Mouse (Mus musculus): ENCODE results near the gene Abhd11. TPM values are rescaled to one million over a fixed set of nuclear protein-coding genes. Genes with fewer than 3 reads are reported as not detected.
A peak's percentile ranks its signal among the peaks of the same experiment; 100 is the strongest.
"Not testable (repeated sequence)": the region's sequence is repeated elsewhere in the genome, so short reads cannot be mapped to it uniquely, and the experiment has no call there.

Gene Abhd11
- 10 to 100 TPM; 45.4 to 55.3 TPM for total RNA-seq (2021)
- long read RNA-seq, experiment 1, transcript Abhd11-201 (6 exons, 1,493 nt), result major isoform, 55 of 74 reads
- long read RNA-seq, experiment 1, transcript Abhd11-206 (5 exons, 1,473 nt), result minor isoform, 9 of 74 reads
- long read RNA-seq, experiment 1, partial matches to known transcripts, result 4 of 74 reads
- long read RNA-seq, experiment 1, other reads (novel, unspliced or antisense), result 5 of 74 reads
- long read RNA-seq, experiment 2, transcript Abhd11-201 (6 exons, 1,493 nt), result major isoform, 20 of 28 reads
- long read RNA-seq, experiment 2, partial matches to known transcripts, result 2 of 28 reads
- long read RNA-seq, experiment 2, other reads (novel, unspliced or antisense), result 2 of 28 reads

GRCm38 (mm10) chr5:135008671-135009589, at the start of gene Abhd11:
TSS of gene Abhd11 (plus strand) at chr5:135009152.
- DNase-seq, result peak; percentile 98 to 99

DNA sequence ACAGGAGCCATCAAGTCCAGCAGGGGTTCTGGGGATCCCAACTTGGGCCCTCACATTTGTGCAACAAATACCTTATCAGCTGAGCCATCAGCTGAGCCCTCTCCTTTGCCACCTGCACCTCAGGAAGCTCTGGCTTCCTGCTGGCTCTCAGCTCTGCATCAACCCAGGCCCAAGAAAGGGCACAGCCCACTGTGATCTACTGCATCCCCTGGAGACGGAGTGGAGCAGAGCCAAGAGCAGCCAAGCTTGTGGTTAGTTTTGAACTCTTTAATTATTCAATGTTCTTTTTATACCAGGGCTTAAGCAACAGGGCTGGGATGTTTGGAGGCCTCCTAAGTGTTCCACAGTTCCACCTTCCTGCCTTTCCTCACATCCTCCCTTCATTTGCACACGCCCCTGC, 48.5 kb upstream of the Abhd11 start:
- no peak for DNase-seq

GRCm38 (mm10) chr5:134961519-134961918, 47.4 kb upstream of the Abhd11 start:
- peak in 1 of 2 experiments; percentile 30 for DNase-seq

DNA sequence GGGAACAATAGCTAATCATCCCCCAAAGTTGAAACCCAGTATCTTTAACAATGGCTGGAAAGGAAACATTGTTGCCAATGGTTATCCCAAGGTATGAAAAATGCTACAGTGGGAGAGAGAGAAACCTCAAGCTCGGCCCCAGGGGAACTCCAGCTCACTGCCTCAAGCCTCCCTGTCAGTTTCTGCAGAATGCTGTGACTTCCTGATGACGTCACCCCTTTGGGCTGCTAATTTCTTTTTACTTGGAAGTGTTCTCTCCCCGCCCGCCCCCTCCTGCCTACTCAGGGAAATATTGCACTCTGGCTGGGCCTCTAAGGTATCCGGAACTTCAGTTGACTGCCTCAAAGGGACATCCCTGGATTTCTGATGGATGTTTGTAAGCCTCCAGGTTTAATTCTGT, 45.4 kb upstream of the Abhd11 start:
- DNase-seq, result no peak

GRCm38 (mm10) chr5:134964655-134965054, 44.3 kb upstream of the Abhd11 start:
- DNase-seq, result not testable (repeated sequence)

DNA sequence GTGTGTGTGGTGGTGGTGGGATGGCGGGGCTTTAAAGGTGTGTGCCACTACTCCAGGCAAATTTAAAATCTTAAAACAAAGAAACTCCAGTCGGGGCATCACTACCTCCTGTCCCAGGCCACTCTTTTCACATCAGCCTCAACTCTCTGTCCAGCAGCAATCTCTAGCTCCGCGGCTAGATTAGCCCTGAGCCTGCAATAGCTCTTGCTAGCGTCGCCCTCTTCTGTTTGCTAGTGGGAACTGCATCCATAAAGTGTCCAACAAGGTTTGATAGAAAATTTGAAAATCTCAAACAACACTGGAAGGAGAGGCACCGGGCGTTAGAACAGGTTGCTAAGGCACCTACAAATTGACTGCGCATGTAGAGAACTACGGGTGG, 43.5 kb upstream of the Abhd11 start:
- DNase-seq, result peak; percentile 73 to 75

DNA sequence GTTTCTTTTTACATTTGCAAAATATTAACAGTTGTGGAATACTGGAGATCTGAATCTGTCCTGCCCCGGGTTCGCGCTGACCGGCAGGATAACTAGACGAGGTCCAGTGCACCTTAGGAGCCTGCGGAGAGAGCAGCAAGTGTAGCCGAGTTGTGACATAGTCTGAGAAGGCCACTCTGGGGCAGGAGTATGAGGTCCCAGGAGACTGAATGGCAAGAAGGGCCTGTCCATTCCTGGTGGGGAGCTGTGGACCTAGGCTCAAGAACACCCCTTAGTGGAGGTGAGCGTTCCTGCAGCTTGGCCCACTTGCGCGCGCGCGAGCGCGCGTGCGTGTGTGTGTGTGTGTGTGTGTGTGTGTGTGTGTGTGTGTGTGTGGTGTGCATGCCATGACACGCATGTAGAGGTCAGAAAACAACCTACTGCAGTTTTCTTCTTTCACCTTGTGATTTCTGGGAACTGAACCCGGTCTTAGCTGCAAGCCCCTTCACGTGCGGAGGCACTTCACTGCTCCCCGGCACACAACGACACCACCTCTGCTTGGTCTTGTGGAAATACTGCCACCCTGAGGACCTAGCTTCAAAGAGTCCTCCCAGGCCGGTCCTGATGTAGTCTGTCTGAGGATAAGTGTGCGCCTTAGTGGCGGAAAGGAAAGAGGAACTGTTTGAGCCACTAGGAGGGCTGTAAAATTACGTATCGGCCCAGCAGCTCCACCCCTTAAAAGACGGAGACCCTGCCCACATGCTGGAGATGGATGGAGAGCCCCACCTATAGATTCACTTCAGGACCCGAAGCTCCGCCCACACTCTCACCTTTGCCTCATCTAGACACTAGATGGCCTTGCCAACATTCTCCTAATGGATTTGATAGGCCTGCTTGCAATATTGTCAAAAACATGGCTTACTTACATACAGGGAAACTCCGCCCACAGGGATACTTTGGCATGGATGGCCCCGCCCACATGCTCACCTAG, 42.8 kb upstream of the Abhd11 start:
- DNase-seq, result peak; percentile 37 to 61

DNA sequence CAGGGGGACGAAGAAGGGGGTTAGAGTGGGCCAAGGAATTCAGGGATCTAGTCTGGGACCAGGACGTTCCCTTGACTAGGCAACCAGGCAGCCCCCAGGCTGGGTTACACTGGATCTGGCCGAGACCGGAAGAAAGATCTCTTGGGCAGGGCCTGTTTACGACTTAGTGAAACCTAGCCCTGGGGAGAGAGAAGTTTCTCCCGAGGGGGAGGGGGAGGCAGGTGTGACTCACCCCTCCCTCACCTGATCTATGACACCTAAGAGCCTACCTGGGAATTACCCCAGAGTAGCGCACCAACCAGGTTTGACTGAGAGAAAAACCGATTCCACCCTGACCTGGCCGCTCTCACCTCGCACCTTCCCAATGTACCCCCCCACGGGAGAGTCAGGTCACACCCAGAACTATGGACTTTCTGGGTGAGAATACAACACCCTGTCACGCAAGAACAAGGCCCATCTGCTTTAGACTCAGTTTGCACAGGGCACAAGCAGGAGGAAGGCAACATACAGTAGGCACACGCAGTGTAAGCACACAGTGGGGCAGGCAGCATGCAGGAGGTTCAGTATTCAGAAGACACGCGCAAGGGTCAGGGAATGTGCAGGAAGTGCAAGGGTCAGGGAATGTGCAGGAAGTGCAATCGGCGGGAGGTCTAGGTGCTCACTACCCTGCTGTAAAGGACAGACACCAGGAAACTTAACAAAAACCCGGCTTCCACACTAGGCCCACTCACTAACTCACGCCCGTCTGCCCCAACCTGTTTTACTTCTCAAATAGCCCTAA, 41.6 kb upstream of the Abhd11 start:
- DNase-seq, result no peak

DNA sequence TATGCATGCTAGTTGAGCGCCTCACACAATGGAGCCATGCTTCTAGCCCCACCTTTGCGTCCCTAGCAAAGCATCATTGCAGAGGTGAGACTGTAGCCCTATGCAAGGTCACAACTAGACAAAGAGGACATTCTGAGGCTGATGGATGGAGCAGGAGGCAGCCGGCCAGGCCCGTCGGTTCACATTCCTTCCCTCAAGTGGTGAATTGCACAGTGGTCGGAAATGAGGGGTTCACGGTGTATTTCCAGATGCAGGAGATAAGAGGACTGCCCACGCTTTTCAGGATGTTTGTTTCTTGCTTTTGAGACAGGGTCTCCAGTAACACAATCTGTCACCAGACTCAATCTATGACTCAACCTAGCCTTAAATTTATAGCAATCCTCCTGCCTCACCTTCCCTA, 38.3 kb upstream of the Abhd11 start:
- no peak for DNase-seq

DNA sequence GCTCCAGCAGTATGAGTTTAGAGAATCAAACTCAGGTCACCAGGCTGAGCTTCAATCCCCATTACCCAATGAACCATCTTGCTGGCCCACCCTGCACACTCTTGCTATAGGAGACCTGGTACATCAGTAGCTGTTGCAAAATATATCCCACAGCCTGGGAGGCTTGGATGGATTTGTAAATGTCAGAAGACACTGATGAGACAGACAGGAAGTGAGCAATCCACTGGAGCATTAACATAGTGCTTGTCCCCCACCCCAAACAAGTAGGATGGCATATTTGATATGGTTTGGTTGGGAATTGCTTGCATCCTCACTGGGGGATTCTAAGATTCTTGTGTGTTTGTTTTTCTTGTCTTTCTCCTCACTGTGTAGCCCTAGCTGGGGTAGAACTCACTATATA, 35.9 kb upstream of the Abhd11 start:
- no peak for DNase-seq

GRCm38 (mm10) chr5:134973526-134973925, 35.4 kb upstream of the Abhd11 start:
- no peak for DNase-seq

DNA sequence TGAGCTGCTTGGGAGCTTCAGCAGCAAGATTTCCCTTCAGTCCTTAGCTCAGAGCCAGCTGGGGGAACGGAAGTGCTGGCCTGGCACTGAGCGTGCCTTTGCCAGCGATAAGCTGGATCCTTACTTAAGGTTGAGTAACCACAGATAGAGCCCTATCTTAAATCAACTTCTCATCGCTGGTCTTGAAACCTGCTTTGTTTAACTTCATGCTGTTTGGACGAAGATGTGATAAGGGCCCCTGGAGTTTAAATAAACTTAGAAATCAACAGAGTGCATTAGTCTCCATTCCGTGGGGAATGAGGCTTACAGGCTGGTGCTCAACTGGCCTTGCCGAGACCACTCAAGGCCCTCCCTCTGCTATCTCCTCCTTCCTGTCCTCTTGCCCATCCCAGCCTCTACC, 34.7 kb upstream of the Abhd11 start:
- no peak for DNase-seq

DNA sequence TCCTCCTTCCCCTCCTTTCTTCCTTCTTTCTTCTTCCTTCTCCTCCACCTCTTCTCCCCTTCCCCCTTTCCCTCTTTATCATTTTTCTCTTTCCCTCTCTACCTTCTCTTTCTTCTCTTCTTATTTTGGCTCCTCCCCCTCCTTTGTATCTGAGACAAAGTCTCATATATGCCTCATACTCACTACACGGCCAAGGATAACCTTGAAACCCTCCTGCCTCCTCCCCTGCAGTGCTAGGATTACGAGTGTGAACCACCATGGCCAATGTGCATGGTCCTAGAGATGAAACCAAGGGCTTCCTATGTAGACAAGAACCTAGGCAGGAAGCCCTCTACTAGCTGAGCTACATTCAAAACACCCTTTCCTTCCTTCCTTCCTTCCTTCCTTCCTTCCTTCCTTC, 34.0 kb upstream of the Abhd11 start:
- DNase-seq, result no peak

DNA sequence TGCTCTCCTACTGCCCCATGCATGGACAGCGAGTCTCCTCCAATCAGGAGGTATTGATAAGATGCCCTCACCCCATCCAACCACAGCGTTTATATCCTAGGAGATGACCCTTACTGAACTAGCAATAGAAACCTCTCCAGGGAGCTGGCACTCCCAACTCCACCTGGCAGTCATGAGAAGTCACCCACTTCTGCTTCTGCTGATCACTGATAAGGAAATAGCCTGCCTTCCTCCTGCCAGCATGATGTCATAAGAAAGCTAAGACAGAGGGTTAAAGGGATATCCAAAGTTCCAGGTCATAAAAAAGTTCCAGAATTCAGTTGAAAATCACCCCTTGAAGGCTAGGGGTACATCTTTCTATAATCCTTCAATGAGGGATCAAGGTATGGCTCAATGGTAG, 32.8 kb upstream of the Abhd11 start:
- DNase-seq, result no peak

DNA sequence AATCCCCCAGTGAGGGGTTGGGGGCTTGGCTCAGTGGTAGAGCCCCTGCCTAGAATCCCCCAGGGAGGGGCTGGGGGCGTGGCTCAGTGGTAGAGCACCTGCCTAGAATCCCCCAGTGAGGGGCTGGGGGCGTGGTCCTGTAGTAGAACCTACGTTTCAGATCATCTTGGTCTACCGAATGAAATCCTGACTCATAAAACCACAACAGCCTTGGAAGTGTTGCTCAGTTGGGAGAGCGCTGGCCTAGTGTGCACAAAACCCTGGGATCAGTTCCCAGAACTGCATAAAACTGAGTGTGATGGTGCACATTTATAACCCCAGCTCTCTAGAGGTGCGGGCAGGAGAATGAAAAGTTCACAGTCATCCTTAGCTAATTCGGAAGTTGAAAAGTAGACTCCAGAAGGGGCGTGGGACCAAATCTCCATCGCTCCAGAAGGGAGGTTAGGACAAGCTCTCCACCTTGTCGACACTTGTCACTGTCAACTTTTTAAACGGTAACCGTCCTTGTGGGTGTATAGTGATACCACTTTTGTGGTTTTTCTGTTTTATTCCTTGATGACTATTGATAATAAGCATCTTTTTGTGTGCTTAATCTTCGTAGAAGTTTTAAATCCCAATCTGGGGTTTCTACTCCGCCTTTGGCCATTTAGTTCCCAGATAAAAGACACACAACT, 32.2 kb upstream of the Abhd11 start:
- peak; percentile 19 to 34 for DNase-seq

DNA sequence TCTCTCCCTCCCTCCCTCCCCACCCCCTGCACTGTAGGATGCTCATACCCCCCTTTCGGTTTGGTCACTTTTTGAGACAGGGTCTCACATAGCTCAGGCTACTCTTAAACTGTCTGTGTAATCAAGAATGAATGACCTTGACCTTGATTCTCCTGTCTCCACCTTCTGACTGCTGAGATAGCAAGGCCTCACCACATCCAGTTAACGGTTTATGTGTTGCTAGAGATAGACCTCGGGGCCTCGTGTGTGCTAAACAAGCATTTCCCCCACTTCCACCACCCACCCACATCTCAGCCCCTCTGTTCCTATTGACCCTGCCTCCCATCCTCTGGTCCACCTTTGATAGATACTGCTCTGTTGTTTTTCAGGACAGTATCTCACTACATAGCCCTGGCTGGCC, 31.1 kb upstream of the Abhd11 start:
- no peak for DNase-seq

GRCm38 (mm10) chr5:134981149-134981548, 27.8 kb upstream of the Abhd11 start:
- no peak for DNase-seq

GRCm38 (mm10) chr5:134983111-134983510, 25.8 kb upstream of the Abhd11 start:
- no peak for DNase-seq

DNA sequence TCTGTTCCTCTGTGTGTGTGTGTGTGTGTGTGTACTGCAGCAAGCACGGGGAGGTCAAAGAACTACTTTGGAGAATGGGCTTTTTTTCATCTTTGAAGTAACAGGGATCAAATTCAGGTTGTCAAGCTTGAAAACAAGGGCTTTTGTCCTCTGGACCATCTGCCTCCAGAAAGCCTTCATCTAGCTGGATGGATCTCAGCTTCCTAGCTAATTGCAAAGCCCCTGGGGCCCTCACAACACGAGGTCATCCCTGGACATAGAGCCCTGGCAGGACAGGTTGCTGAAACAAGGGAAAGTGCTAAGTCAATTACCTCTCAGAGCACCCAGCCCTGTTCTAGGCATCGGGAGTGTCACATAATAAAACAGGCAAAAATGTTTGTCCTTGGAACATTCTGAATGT, 25.2 kb upstream of the Abhd11 start:
- no peak for DNase-seq

DNA sequence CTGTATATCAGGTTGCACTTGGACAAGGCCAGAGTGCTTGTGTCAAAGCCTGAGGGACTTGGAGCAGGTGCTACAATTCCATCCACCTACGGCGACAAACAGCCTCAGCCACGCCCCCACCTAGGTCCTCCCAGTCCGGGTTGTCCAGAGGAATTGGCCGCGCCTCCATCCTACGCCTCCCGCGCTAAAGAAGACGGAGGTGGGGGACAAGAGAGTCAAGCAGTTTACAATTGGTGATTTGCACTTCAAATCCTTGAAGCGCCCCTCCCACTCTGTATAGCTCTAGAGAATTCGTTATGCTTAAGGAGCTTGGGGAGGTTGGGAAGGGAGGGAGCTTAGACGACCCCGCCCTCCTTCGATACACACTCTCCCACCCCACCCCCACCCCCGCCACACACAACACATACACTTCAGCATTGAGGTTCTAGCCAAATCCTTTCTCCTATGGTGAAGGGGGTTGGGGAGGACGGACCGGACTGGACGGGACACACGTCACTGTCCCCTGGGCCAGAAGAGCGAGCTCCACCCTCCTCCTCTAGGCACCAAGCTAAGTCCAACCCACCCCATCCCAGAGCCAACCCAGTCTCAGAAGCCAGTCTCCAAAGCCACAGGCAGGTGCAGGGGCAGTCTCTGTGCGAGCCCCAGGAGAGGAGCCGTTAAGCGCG, 23.2 kb upstream of the Abhd11 start, which contains the start of gene Cldn3:
Cldn3 (plus strand) TSS at position 582 of the 665 bp plus-strand sequence.
- peak in 1 of 2 experiments; percentile 59 for DNase-seq

All from adrenal gland, postnatal 36 days (tissue).